Mouse (Mus musculus) megakaryocyte, adult 5-6 weeks (primary cell): Measurements from ENCODE around the gene Rnf31. TPM values are rescaled to one million over a fixed set of nuclear protein-coding genes. Genes with fewer than 3 reads are reported as not detected.
A peak's percentile ranks its signal among the peaks of the same experiment; 100 is the strongest.

Experiments used
- ATAC-seq: 2 replicates; pipeline ENCODE4 v1.8.0; 2016; ENCODE audit warnings: mild to moderate bottlenecking, inconsistent platforms; ENCODE audit not compliant: poor library complexity, severe bottlenecking
- total RNA-seq, 2 experiments: library from RNA; stranded (forward) in 1 of 2; stranded (reverse) in 1 of 2; fragments of 153-499, 151-499 nt in 1 of 2; fragments of 221-1000, 200-1000 nt in 1 of 2; gene quantifications; 2 replicates each; pipeline versions ENCODE4 v1.2.3 to v1.2.4; 2015 to 2017

Gene Rnf31
- 27.2 and 42.8 TPM in 2 replicates for total RNA-seq (2015)
- total RNA-seq (2017) = 20.2 and 25.7 TPM in 2 replicates

DNA sequence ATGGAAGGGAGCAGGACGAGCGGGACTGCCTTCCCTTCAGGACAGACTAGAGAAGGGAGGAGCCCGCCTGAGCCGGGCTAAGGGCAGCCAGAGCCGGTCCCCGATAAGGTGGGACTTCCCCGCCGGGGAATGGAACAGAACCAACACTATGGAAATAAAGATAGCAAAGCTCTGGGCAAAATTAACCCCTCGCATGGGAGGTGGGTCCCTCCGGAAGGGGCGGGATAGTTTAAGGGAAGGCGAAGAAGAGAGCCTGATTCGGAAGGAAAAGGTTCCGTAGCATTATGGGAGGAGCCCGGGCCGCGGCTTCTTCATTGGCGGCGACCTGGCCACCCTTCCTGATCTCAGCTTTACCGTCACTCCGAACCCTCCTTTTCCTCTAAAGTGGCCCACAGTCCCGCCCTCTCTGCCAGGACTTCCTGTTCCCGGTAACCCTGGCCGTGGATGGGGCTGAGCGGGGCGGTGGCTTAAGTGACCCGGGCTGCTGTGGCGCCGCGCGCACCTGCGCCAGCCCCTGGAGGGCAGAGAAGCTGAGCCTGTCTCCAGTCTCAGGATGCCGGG is at the start of gene Rnf31:
Gene Rnf31, plus strand, starts transcription at position 378 of the 561 bp plus-strand sequence.
- peak; percentile 81 for ATAC-seq

DNA sequence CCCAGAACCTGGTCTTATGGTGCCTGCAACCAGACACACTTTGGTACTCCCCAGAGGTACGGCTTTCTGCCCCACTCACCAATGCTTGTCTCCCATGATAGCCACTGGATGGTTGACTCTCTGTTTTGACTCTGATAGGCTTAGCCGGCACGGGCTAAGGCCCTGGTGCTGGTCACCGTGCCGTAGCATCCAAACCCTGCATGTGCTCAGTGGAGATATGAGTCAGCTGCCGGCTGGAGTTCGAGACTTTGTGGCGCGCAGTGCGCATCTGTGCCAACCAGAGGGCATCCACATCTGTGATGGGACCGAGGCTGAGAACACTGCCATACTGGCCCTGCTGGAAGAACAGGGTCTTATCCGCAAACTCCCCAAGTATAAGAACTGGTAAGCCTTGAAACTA is 49.2 kb upstream of the Rnf31 start:
- no peak for ATAC-seq

DNA sequence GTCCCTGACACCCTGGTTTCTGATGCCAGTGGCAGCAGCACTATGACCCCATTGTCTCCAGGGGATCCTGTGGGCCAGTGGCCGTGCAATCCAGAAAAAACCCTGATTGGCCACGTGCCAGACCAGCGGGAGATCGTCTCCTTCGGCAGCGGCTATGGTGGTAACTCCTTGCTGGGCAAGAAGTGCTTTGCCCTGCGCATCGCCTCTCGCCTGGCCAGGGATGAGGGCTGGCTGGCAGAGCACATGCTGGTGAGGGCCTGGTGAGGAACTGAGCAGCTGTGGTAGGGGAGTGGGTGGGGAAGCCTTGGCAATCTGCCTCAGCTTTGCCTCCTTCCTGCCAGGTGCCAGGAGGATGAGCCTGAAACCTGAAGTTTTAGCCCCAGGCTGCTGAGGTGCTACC is 47.2 kb upstream of the Rnf31 start:
- no peak for ATAC-seq

DNA sequence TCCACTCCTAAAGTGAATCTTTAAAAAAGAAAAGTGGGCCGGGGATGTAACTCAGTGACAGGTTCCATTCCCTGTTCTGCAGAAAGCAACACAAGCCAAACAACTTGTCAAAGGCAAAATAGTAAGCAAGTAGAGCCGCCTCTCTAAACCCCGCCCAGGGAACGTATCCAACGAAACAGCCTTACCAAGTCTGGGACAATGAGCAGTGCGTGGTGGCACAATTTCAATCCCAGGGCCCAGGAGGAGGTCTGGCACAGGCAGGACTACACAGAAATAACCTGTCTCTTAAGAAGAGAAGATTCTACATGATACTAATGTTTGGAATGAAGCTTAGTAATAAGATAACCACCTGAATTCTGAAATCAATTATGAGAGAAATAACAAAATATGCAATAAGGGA is 41.3 kb upstream of the Rnf31 start:
- ATAC-seq = no peak

DNA sequence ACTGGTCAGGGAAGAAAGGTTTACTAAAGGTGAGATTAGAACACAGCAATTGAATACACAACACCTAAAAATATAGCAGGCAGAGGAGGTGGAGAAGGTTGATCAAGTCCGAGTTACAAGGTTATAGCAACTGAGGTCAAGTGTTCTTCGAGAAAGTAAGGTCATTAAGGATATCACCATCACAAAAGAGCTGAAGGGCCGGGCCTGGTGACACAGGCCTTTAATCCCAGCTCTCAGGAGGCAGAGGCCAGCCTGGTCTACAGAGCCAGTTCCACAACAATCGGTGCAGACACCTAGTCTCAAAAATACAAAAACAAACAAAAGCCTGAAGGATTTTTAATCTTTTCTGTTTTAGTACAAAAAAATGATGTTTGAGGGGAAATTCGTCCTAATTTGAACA is 40.2 kb upstream of the Rnf31 start:
- no peak for ATAC-seq

- no peak for ATAC-seq
These were observed 39.7 kb upstream of the Rnf31 start for GRCm38 (mm10) chr14:55551794-55552193.

DNA sequence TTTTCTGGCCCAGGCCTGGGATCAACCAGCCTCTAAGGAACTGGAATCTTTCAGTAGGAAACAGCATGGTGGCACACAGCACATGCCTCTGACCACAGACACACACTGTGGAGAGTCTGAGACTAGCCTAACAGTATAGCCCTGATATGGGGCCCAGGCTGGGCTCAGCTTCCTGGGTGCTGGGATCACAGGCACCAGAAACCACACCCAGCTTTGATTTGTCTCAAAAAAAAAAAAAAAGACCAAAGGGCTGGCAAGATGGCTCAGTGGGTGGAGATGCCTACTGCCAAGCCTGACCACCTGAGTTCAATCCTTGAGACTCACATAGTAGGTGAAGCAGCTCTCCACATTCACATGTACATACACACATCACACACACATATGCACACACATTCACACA is 36.9 kb upstream of the Rnf31 start:
- ATAC-seq = no peak

- no peak for ATAC-seq
These were observed 35.7 kb upstream of the Rnf31 start for GRCm38 (mm10) chr14:55555788-55556187.

DNA sequence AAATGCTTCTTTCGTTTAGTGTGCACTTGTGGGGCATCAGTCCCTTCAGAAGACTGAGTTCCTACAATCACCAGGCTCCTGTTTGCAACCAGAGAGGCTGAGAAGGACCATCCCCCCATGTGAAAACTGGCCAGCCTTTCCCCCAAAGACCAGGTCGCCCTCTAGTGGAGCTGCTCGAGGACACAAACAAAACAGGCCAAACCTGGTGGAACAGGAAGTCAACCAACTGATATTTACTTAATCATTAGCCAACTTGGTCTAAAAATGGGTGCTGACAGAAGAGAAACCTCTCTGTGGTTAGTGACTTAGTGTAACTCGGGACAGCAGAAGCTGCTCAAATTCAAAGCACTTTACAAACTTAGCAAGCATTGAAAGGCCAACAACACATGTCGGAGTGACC is 34.5 kb upstream of the Rnf31 start:
- ATAC-seq = peak; percentile 39

DNA sequence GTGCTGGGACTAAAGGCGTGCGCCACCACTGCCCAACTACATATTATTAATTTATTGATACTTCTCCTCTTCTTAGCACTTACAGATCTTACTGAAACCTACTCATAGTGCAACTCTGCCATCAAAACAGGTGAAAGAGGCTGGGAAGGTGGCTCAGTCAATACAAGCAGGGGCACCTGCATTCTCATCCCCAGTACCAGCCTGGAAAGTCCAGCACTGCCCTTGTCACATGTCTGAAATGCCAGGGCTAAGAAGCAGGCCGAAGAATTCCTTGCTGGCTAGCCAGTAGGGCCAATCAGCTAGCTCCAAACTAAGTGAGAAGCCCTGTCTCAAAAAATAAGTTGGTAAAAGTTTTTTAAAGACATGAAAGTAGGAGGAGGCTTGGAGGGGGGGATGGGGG is 33.9 kb upstream of the Rnf31 start:
- no peak for ATAC-seq

GRCm38 (mm10) chr14:55558740-55559448 is 32.6 kb upstream of the Rnf31 start:
- no peak for ATAC-seq

GRCm38 (mm10) chr14:55559799-55560201 is 31.7 kb upstream of the Rnf31 start, which contains the start of gene Dcaf11:
Dcaf11 (plus strand) TSS chr14:55560006.
- peak; percentile 59 for ATAC-seq

DNA sequence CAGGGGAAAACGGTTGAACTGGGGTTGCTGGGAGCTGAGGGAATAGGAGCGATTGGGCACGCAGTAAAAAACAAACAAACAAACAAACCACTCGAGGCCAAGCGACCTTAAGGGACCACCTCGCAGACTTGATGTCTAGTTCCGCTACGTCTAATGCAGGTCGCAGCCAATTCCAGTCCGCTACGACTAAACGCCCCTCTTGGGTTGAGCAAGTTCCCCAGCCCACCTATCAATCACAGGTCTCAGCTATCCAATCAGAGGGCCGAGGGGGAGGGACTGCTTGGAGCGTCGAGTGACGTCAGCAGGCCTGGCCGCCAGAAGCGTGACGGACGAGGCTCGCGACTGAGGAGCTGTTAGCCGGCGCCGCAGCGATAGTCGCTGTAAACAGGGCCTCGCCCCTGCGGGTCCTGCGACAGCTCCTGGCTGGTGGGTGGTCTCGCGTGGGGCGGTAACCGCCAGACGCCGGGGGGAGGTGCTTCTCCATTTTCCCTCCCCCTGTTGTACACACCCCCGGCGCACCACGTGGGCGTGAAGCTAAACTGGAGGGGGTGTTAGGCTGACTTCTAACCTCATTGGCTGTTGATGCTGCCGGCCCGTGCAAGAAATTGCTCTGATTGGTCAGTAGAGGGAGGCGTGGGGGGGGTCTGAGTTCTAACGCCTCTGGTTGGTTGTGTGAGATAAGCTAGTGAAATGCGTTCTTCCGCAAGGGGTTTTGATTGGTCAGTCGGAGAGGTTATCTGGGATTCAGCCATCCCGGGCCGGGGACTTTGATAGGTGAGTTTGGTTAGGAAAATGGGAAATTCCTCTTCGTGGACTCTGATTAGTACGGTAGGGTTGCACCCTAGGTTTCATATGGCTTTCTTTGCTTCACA is 31.1 kb upstream of the Rnf31 start, which contains the start of gene A730061H03Rik:
Gene A730061H03Rik, minus strand, starts transcription at position 205 of the 872 bp plus-strand sequence.
- peak; percentile 75 for ATAC-seq

GRCm38 (mm10) chr14:55561860-55562259 is 29.6 kb upstream of the Rnf31 start:
- no peak for ATAC-seq

- no peak for ATAC-seq
These were observed 28.3 kb upstream of the Rnf31 start for GRCm38 (mm10) chr14:55563249-55563648.

DNA sequence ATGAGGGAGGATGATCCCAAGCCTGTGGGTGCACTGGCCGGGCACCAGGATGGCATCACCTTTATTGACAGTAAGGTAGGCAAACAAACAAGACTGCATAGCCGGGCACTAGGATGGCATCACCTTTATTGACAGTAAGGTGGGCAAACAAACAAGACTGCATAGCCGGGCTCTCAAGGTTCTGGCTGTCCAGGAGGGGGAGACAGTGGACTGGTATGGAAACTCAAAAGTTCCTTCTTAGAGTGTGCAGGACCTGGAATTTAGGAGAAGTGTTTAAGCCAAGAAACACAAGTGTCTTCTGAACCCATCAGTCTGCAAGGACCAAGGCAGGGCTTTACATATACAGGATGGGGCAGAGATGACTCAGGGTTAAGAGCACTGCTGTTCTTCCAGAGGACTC is 25.8 kb upstream of the Rnf31 start:
- ATAC-seq = no peak

DNA sequence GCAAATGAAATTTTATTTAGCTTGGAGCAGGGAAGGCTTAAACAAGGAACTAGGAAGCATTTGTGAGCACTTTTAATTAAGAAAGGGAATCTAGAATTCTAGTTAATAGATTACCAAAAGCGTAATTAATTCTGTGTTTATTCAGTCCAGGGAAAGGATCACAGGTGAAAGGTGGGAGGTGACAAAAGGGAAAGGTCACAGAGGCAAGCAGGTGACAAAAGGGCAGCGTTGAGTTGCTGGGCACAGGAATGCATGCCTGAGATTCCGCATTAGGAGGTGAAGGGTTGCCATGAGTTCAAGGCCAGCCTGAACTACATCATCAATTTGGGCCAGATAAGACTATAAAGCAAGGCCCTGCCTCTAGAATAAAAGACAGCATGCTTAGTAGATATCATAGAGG is 24.0 kb upstream of the Rnf31 start:
- ATAC-seq = no peak

- no peak for ATAC-seq
These were observed 20.9 kb upstream of the Rnf31 start for GRCm38 (mm10) chr14:55570588-55570987.

DNA sequence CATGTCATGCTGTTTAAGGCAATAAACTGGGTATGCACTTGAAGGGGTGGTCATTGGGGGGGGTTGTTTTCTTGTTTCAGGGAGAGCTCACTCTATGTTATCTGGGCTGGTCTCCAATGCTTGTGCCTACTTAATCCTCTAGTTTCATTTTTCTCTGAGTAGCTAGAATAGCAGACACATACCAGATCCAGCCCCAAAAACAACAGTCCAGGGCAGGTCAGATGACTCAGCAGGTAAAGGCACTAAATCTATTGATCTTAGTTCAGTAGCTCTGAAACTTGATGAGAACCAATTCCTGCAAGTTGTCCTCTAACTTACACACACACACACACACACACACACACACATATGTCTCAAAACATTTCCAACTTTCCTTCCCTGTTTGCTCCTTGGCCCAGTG is 19.7 kb upstream of the Rnf31 start:
- no peak for ATAC-seq

GRCm38 (mm10) chr14:55575302-55575701 is 16.2 kb upstream of the Rnf31 start, which contains the start of gene Fitm1:
Fitm1 (plus strand) TSS chr14:55575617.
- ATAC-seq = no peak

DNA sequence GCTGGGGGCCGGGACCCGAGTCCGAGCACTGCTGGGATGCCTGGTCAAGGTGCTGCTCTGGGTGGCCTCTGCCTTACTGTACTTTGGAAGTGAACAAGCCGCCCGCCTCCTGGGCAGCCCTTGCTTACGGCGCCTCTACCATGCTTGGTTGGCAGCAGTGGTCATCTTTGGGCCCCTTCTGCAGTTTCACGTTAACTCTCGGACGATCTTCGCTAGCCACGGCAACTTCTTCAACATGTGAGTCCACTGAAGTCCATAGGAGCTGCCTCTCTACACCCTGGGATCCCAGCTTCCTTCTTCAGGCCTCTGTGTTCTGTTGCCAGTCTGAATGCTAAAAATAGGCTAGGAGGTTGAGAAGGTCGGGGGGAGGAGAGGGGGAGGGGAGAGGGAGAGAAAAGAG is 15.8 kb upstream of the Rnf31 start:
- no peak for ATAC-seq

DNA sequence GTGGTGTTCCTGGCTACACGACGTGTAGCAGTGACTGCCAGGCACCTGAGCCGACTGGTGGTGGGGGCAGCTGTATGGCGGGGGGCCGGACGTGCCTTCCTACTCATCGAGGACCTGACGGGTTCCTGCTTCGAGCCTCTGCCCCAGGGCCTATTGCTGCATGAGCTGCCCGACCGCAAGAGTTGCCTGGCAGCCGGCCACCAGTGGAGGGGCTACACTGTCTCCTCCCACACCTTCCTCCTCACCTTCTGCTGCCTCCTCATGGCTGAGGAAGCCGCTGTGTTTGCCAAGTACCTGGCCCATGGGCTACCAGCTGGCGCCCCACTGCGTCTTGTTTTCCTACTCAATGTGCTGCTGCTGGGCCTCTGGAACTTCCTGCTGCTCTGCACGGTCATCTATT is 15.1 kb upstream of the Rnf31 start:
- ATAC-seq = peak; percentile 55
